Mouse (Mus musculus) yolk sac, embryonic 10.5 days (tissue): ENCODE data around the gene Spink4.
A peak's percentile ranks its signal among the peaks of the same experiment; 100 is the strongest.

Source experiments
- DNase-seq: peaks from one replicate; pipeline ENCODE4 v3.0.0-alpha.2; 2017; ENCODE audit warnings: low spot score

The Spink4 gene

GRCm38 (mm10) chr4:40919785-40920184 lies at the start of gene Spink4:
Gene Spink4 (plus strand): TSS chr4:40920052.
- DNase-seq = no peak

- DNase-seq = no peak
These were observed 49.6 kb upstream of the Spink4 start for GRCm38 (mm10) chr4:40870206-40870605.

- no peak for DNase-seq
These were observed 47.7 kb upstream of the Spink4 start for GRCm38 (mm10) chr4:40872129-40872528.

- DNase-seq = no peak
These were observed 46.5 kb upstream of the Spink4 start for GRCm38 (mm10) chr4:40873320-40873719.

GRCm38 (mm10) chr4:40874151-40874600 lies 45.7 kb upstream of the Spink4 start:
- DNase-seq = no peak

- no peak for DNase-seq
These were observed 44.9 kb upstream of the Spink4 start for GRCm38 (mm10) chr4:40874794-40875552.

- no peak for DNase-seq
These were observed 44.0 kb upstream of the Spink4 start for GRCm38 (mm10) chr4:40875842-40876241.

- DNase-seq = peak; percentile 54
These were observed 43.0 kb upstream of the Spink4 start for GRCm38 (mm10) chr4:40876814-40877371.

- no peak for DNase-seq
These were observed 42.3 kb upstream of the Spink4 start for GRCm38 (mm10) chr4:40877528-40877927.

- no peak for DNase-seq
These were observed 36.7 kb upstream of the Spink4 start for GRCm38 (mm10) chr4:40883200-40883599.

GRCm38 (mm10) chr4:40884282-40885165 lies 35.3 kb upstream of the Spink4 start:
- no peak for DNase-seq

GRCm38 (mm10) chr4:40885166-40885525 lies 34.7 kb upstream of the Spink4 start:
- no peak for DNase-seq

- DNase-seq = no peak
These were observed 34.0 kb upstream of the Spink4 start for GRCm38 (mm10) chr4:40885883-40886282.

GRCm38 (mm10) chr4:40888839-40889238 lies 31.0 kb upstream of the Spink4 start:
- DNase-seq = no peak

GRCm38 (mm10) chr4:40889252-40889651 lies 30.6 kb upstream of the Spink4 start:
- DNase-seq = peak; percentile 31

GRCm38 (mm10) chr4:40889983-40890382 lies 29.9 kb upstream of the Spink4 start:
- no peak for DNase-seq

- no peak for DNase-seq
These were observed 28.6 kb upstream of the Spink4 start for GRCm38 (mm10) chr4:40891206-40891605.

GRCm38 (mm10) chr4:40895118-40895517 lies 24.7 kb upstream of the Spink4 start:
- DNase-seq = no peak

- no peak for DNase-seq
These were observed 24.2 kb upstream of the Spink4 start for GRCm38 (mm10) chr4:40895646-40896045.

- DNase-seq = peak; percentile 79
These were observed 21.3 kb upstream of the Spink4 start for GRCm38 (mm10) chr4:40898476-40899044.

GRCm38 (mm10) chr4:40899264-40899663 lies 20.6 kb upstream of the Spink4 start:
- DNase-seq = no peak

- no peak for DNase-seq
These were observed 19.8 kb upstream of the Spink4 start for GRCm38 (mm10) chr4:40900071-40900470.
